ENCODE assay signal across 10 mouse cellular contexts in genomic region chr1:172319921-172320411, GRCm38 (mm10). TPM values are rescaled to one million over a fixed set of nuclear protein-coding genes. Genes with fewer than 3 reads are reported as not detected.
DNase-seq lines count a peak whose midpoint lies in the region; ATAC-seq and TF ChIP-seq lines count a peak whose summit lies in the region.
"Had no signal": no experiment of that assay in that cellular context is flagged by ENCODE, and none has a peak within 500 bp of the region (broad histone marks: within the 10 kb centered on the region; RNA-seq: fewer than 3 reads in every experiment).

No protein-coding gene starts in this region.

- no peak overlapping the region for H3K9ac ChIP-seq in forebrain, embryonic 14.5 days (ENCODE audit: low read length)
- H3K9ac ChIP-seq in midbrain, embryonic 11.5 days (ENCODE audit: low read length): no peak overlapping the region

- H3K4me1 ChIP-seq in forebrain, embryonic 14.5 days (ENCODE audit: control insufficient read depth, insufficient read depth, low read length): peaks cover 26% of the 10 kb centered on the region
- peaks cover 22% of the 10 kb centered on the region for H3K4me1 ChIP-seq in midbrain, embryonic 11.5 days (ENCODE audit: control insufficient read depth, insufficient read depth, low read length)

- H3K36me3 ChIP-seq in forebrain, embryonic 14.5 days (ENCODE audit: control insufficient read depth, insufficient read depth, low read length): peaks cover 49% of the 10 kb centered on the region
- H3K36me3 ChIP-seq in midbrain, embryonic 11.5 days (ENCODE audit: control insufficient read depth, insufficient read depth, low read length): peaks cover 7% of the 10 kb centered on the region; the same call in 1 of the 2 replicates

- peak; percentile 64 for ATAC-seq in forebrain, embryonic 14.5 days
- peak; percentile 31 for ATAC-seq in midbrain, embryonic 11.5 days (ENCODE audit: low FRiP score)
- no peak for ATAC-seq in inflammation-experienced regulatory T-cells, adult 6 months

- no peak for TF ChIP-seq POLR2A in brain, embryonic 14.5 days (IDR thresholded peaks at IDR 0.05; ENCODE audit: borderline replicate concordance, extremely low read depth, insufficient read depth, insufficient read length, poor library complexity, severe bottlenecking)

- no peaks in the 10 kb centered on the region for H3K27me3 ChIP-seq in forebrain, embryonic 14.5 days (replicated peaks; ENCODE audit: control insufficient read depth, insufficient read depth, low read length)
- peaks cover 6% of the 10 kb centered on the region for H3K27me3 ChIP-seq in midbrain, embryonic 11.5 days (ENCODE audit: control insufficient read depth, insufficient read depth, low read length)
- H3K27me3 ChIP-seq: CH12.LX had no signal

- no peak overlapping the region for H3K27ac ChIP-seq in gastrocnemius, adult 2 months
- H3K27ac ChIP-seq in forebrain, embryonic 14.5 days (ENCODE audit: low read depth, low read length): peak overlapping the region; percentile 74; the same call in 1 of the 2 replicates
- peak overlapping the region; percentile 48; the same call in 1 of the 2 replicates for H3K27ac ChIP-seq in midbrain, embryonic 11.5 days (ENCODE audit: low read depth, low read length)

- H3K4me3 ChIP-seq in gastrocnemius, adult 2 months: no peak overlapping the region
- H3K4me3 ChIP-seq in forebrain, embryonic 14.5 days (ENCODE audit: low read depth, low read length): no peak overlapping the region
- H3K4me3 ChIP-seq in midbrain, embryonic 11.5 days (ENCODE audit: low read depth, low read length): no peak overlapping the region

- intact Hi-C loops in gastrocnemius, adult 2 months (cut with DNase I): loop anchor here (10.0 kb wide), 1 partner anchor 275 kb away; no protein-coding TSS in a partner anchor

- no peak for TF ChIP-seq CTCF in gastrocnemius, adult 2 months (IDR thresholded peaks at IDR 0.05)
- TF ChIP-seq CTCF in brain, embryonic 14.5 days (IDR thresholded peaks at IDR 0.05; ENCODE audit: borderline replicate concordance, extremely low read depth, insufficient read depth, insufficient read length): no peak

- no peak overlapping the region for H3K4me2 ChIP-seq in forebrain, embryonic 14.5 days (ENCODE audit: low read length)
- H3K4me2 ChIP-seq in midbrain, embryonic 11.5 days: no peak overlapping the region

- no peaks in the 10 kb centered on the region for H3K9me3 ChIP-seq in forebrain, embryonic 14.5 days (replicated peaks; ENCODE audit: control insufficient read depth, low read length)
- H3K9me3 ChIP-seq in midbrain, embryonic 11.5 days (ENCODE audit: control insufficient read depth, low read length): no peaks in the 10 kb centered on the region

- WGBS in forebrain, embryonic 14.5 days: 15% methylated on average over 5 of the region's 5 CpGs
- WGBS in midbrain, embryonic 11.5 days: 42% methylated on average over 5 of the region's 5 CpGs

- DNase-seq in gastrocnemius, adult 2 months: peak; percentile 12
- DNase-seq in gastrocnemius, adult 18-20 months (ENCODE audit: low spot score): no peak
- peak; percentile 93 for DNase-seq in brain, embryonic 14.5 days (ENCODE audit: low read depth)
- peak; percentile 78 for DNase-seq in forebrain, embryonic 14.5 days (ENCODE audit: low spot score)
- DNase-seq in midbrain, embryonic 11.5 days (ENCODE audit: low spot score, missing footprints): no peak
- DNase-seq in spleen, adult 18-20 months: no peak
- DNase-seq in ovary, postnatal 36 days (ENCODE audit: low spot score): no peak

RNA-seq across cellular contexts. Expression of gene Kcnj9, which starts 9.2 kb away (rescaled TPM):
- total RNA-seq in gastrocnemius, adult 2 months (2021): not detected
- total RNA-seq in gastrocnemius, adult 18-20 months (2021): not detected
- polyA plus RNA-seq in brain, embryonic 14.5 days (2012; rRNA removed): 6.9 and 8.0 TPM in 2 replicates
- polyA plus RNA-seq in forebrain, embryonic 14.5 days (2014; fragmentation: Nextera tagmentation; extraction: Ambion mirVana): 1.3 and 1.5 TPM in 2 replicates
- polyA plus RNA-seq in midbrain, embryonic 11.5 days (2014; fragmentation: Nextera tagmentation; extraction: Ambion mirVana): 0.37 and 0.43 TPM in 2 replicates
- not detected for polyA plus RNA-seq in inflammation-experienced regulatory T-cells, adult 6 months (2017; shearing (Covaris generic))
- polyA plus RNA-seq: heart, postnatal 0 days had no signal

RNA-seq across cellular contexts. Expression of gene Kcnj10, which starts 21.0 kb away (rescaled TPM):
- under 1 TPM in 1 of 2 experiments, not detected in 1; 0.06 TPM for total RNA-seq in gastrocnemius, adult 2 months (2021)
- under 1 TPM; 0.05 to 0.17 TPM for total RNA-seq in gastrocnemius, adult 18-20 months (2021)
- polyA plus RNA-seq in brain, embryonic 14.5 days (2012; rRNA removed): 3.2 and 5.9 TPM in 2 replicates
- 1.5 and 1.6 TPM in 2 replicates for polyA plus RNA-seq in forebrain, embryonic 14.5 days (2014; fragmentation: Nextera tagmentation; extraction: Ambion mirVana)
- 0.75 TPM in 2 replicates for polyA plus RNA-seq in midbrain, embryonic 11.5 days (2014; fragmentation: Nextera tagmentation; extraction: Ambion mirVana)
- polyA plus RNA-seq in inflammation-experienced regulatory T-cells, adult 6 months (2017; shearing (Covaris generic)): under 1 TPM in 1 of 3 experiments, not detected in 2; 0.12 TPM
- polyA plus RNA-seq: heart, postnatal 0 days had no signal

RNA-seq across cellular contexts. Expression of gene Atp1a2, which starts 22.1 kb away (rescaled TPM):
- 1,000 to 10,000 TPM in 1 of 2 experiments, 100 to 1,000 TPM in 1; 838 to 1,060 TPM for total RNA-seq in gastrocnemius, adult 2 months (2021)
- total RNA-seq in gastrocnemius, adult 18-20 months (2021): 1,000 to 10,000 TPM in 1 of 2 experiments, 100 to 1,000 TPM in 1; 896 to 1,049 TPM
- polyA plus RNA-seq in brain, embryonic 14.5 days (2012; rRNA removed): 51.5 and 82.9 TPM in 2 replicates
- polyA plus RNA-seq in forebrain, embryonic 14.5 days (2014; fragmentation: Nextera tagmentation; extraction: Ambion mirVana): 12.9 and 19.8 TPM in 2 replicates
- 1.4 and 1.9 TPM in 2 replicates for polyA plus RNA-seq in midbrain, embryonic 11.5 days (2014; fragmentation: Nextera tagmentation; extraction: Ambion mirVana)
- under 1 TPM in 2 of 3 experiments, not detected in 1; 0.12 to 0.52 TPM for polyA plus RNA-seq in inflammation-experienced regulatory T-cells, adult 6 months (2017; shearing (Covaris generic))

RNA-seq across cellular contexts. Expression of gene Pigm, which starts 56.4 kb away (rescaled TPM):
- 1 to 10 TPM; 3.8 to 3.9 TPM for total RNA-seq in gastrocnemius, adult 2 months (2021)
- total RNA-seq in gastrocnemius, adult 18-20 months (2021): 1 to 10 TPM; 3.0 to 3.3 TPM
- polyA plus RNA-seq in brain, embryonic 14.5 days (2012; rRNA removed): 9.4 and 9.8 TPM in 2 replicates
- polyA plus RNA-seq in forebrain, embryonic 14.5 days (2014; fragmentation: Nextera tagmentation; extraction: Ambion mirVana): 4.8 and 5.1 TPM in 2 replicates
- polyA plus RNA-seq in midbrain, embryonic 11.5 days (2014; fragmentation: Nextera tagmentation; extraction: Ambion mirVana): 11.0 and 12.2 TPM in 2 replicates
- polyA plus RNA-seq in inflammation-experienced regulatory T-cells, adult 6 months (2017; shearing (Covaris generic)): 1 to 10 TPM; 4.9 to 6.3 (median 5.7) TPM

RNA-seq across cellular contexts. Expression of gene Igsf8, which starts 58.5 kb away (rescaled TPM):
- total RNA-seq in gastrocnemius, adult 2 months (2021): 1 to 10 TPM; 7.4 to 8.3 TPM
- 10 to 100 TPM in 1 of 2 experiments, 1 to 10 TPM in 1; 7.6 to 10.6 TPM for total RNA-seq in gastrocnemius, adult 18-20 months (2021)
- 110 and 207 TPM in 2 replicates for polyA plus RNA-seq in brain, embryonic 14.5 days (2012; rRNA removed)
- 132 and 147 TPM in 2 replicates for polyA plus RNA-seq in forebrain, embryonic 14.5 days (2014; fragmentation: Nextera tagmentation; extraction: Ambion mirVana)
- 47.2 and 55.1 TPM in 2 replicates for polyA plus RNA-seq in midbrain, embryonic 11.5 days (2014; fragmentation: Nextera tagmentation; extraction: Ambion mirVana)
- 1 to 10 TPM; 3.8 to 5.4 (median 5.2) TPM for polyA plus RNA-seq in inflammation-experienced regulatory T-cells, adult 6 months (2017; shearing (Covaris generic))

Comparison
In these comparisons a context has a peak if more than half of its experiments do, and no peak if none do; other contexts are left out.
1. DNase-seq: peak in gastrocnemius, adult 2 months (single experiment), brain, embryonic 14.5 days (single experiment) and forebrain, embryonic 14.5 days (single experiment); none in gastrocnemius, adult 18-20 months (single experiment), midbrain, embryonic 11.5 days (single experiment), spleen, adult 18-20 months (0 of 2) and ovary, postnatal 36 days (single experiment).